Mouse (Mus musculus): ENCODE results near the gene Selenov. TPM values are rescaled to one million over a fixed set of nuclear protein-coding genes. Genes with fewer than 3 reads are reported as not detected.

The Selenov gene
- polyA plus RNA-seq, 1 experiment from 2014 or later: not detected

- H3K4me3 ChIP-seq (ENCODE audit: low read depth, low read length): peak within 1 kb of the TSS; percentile 34
- H3K9me3 ChIP-seq (ENCODE audit: control insufficient read depth, low read length): no peaks in the 10 kb centered on the region
- H3K9ac ChIP-seq (ENCODE audit: low read depth, low read length): 0 out of 2 replicates have a peak within 1 kb of the TSS, but pooled peaks have one; percentile 31
- ATAC-seq (replicated peaks; ENCODE audit: low FRiP score) (peak; percentile 50), DNase-seq (ENCODE audit: low spot score) (peak; percentile 74)
- no peak within 1 kb of the TSS for H3K27ac ChIP-seq (ENCODE audit: low read depth, low read length)
- WGBS: 3% methylated on average over 30 of the region's 30 CpGs
- peaks cover 14% of the 10 kb centered on the region for H3K4me1 ChIP-seq (replicated peaks; ENCODE audit: control insufficient read depth, insufficient read depth, low read length)
- peaks cover 21% of the 10 kb centered on the region for H3K36me3 ChIP-seq (ENCODE audit: control insufficient read depth, insufficient read depth, low read length)
- peak within 1 kb of the TSS; percentile 66 for H3K4me2 ChIP-seq
- peaks cover 54% of the 10 kb centered on the region for H3K27me3 ChIP-seq (replicated peaks; ENCODE audit: control insufficient read depth, insufficient read depth, low read length)
Observed at GRCm38 (mm10) chr7:28301616-28302433, 10.8 kb upstream of the Selenov start, which contains the start of gene Dll3. Dll3 (minus strand) TSS chr7:28302238.

- peak overlapping the region; percentile 10; the same call in 1 of the 2 replicates for H3K4me3 ChIP-seq (ENCODE audit: low read depth, low read length)
Observed at GRCm38 (mm10) chr7:28298837-28299625, 8.0 kb upstream of the Selenov start.

GRCm38 (mm10) chr7:28294481-28294880, 3.5 kb upstream of the Selenov start:
- DNase-seq (ENCODE audit: low spot score) (peak; percentile 61), ATAC-seq (replicated peaks; ENCODE audit: low FRiP score) (peak; percentile 66)
- peaks cover 5% of the 10 kb centered on the region for H3K4me1 ChIP-seq (replicated peaks; ENCODE audit: control insufficient read depth, insufficient read depth, low read length)
- WGBS: 9% methylated on average over 51 of the region's 63 CpGs
- peak overlapping the region; percentile 50 for H3K4me3 ChIP-seq (ENCODE audit: low read depth, low read length)
- H3K9ac ChIP-seq (ENCODE audit: low read depth, low read length): peak overlapping the region; percentile 38; the same call in 1 of the 2 replicates
- no peaks in the 10 kb centered on the region for H3K36me3 ChIP-seq (ENCODE audit: control insufficient read depth, insufficient read depth, low read length)
- H3K27ac ChIP-seq (ENCODE audit: low read depth, low read length): no peak overlapping the region
- H3K27me3 ChIP-seq (replicated peaks; ENCODE audit: control insufficient read depth, insufficient read depth, low read length): peaks cover 78% of the 10 kb centered on the region
- peak overlapping the region; percentile 74 for H3K4me2 ChIP-seq
- H3K9me3 ChIP-seq (ENCODE audit: control insufficient read depth, low read length): no peaks in the 10 kb centered on the region

More at GRCm38 (mm10) chr7:28298837-28299625, 8.0 kb upstream of the Selenov start:
- Histone ChIP-seq H3K27ac (ENCODE audit: low read depth, low read length) (no peak overlapping the region), H3K36me3 (ENCODE audit: control insufficient read depth, insufficient read depth, low read length) (no peaks in the 10 kb centered on the region), H3K9me3 (ENCODE audit: control insufficient read depth, low read length) (no peaks in the 10 kb centered on the region), H3K4me1 (replicated peaks; ENCODE audit: control insufficient read depth, insufficient read depth, low read length) (peaks cover 14% of the 10 kb centered on the region), H3K4me2 (peak overlapping the region; percentile 44), H3K9ac (ENCODE audit: low read depth, low read length) (no peak overlapping the region), H3K27me3 (replicated peaks; ENCODE audit: control insufficient read depth, insufficient read depth, low read length) (peaks cover 68% of the 10 kb centered on the region)
- DNase-seq (ENCODE audit: low spot score) (no peak), ATAC-seq (replicated peaks; ENCODE audit: low FRiP score) (no peak)
- WGBS: 32% methylated on average over 43 of the region's 43 CpGs

- Histone ChIP-seq H3K27ac (ENCODE audit: low read depth, low read length) (no peak overlapping the region), H3K4me3 (ENCODE audit: low read depth, low read length) (peak overlapping the region; percentile 40), H3K36me3 (ENCODE audit: control insufficient read depth, insufficient read depth, low read length) (no peaks in the 10 kb centered on the region), H3K9me3 (ENCODE audit: control insufficient read depth, low read length) (no peaks in the 10 kb centered on the region), H3K27me3 (replicated peaks; ENCODE audit: control insufficient read depth, insufficient read depth, low read length) (peaks cover 72% of the 10 kb centered on the region), H3K4me2 (peak overlapping the region; percentile 60), H3K9ac (ENCODE audit: low read depth, low read length) (no peak overlapping the region), H3K4me1 (replicated peaks; ENCODE audit: control insufficient read depth, insufficient read depth, low read length) (no peaks in the 10 kb centered on the region; the same call in 1 of the 2 replicates)
- 2% methylated on average over 18 of the region's 18 CpGs for WGBS
- DNase-seq (ENCODE audit: low spot score) (no peak), ATAC-seq (replicated peaks; ENCODE audit: low FRiP score) (no peak)
Observed at GRCm38 (mm10) chr7:28290165-28290564, 821 bp downstream of the Selenov start.

GRCm38 (mm10) chr7:28280630-28281029, 10.4 kb downstream of the Selenov start:
- Histone ChIP-seq H3K9ac (ENCODE audit: low read depth, low read length) (no peak overlapping the region), H3K4me1 (replicated peaks; ENCODE audit: control insufficient read depth, insufficient read depth, low read length) (peaks cover 7% of the 10 kb centered on the region; the same call in 1 of the 2 replicates), H3K27ac (ENCODE audit: low read depth, low read length) (no peak overlapping the region), H3K36me3 (ENCODE audit: control insufficient read depth, insufficient read depth, low read length) (no peaks in the 10 kb centered on the region), H3K9me3 (ENCODE audit: control insufficient read depth, low read length) (no peaks in the 10 kb centered on the region), H3K4me2 (no peak overlapping the region), H3K27me3 (replicated peaks; ENCODE audit: control insufficient read depth, insufficient read depth, low read length) (no peaks in the 10 kb centered on the region), H3K4me3 (ENCODE audit: low read depth, low read length) (no peak overlapping the region)
- no peak for DNase-seq (ENCODE audit: low spot score)
- WGBS: 67% methylated on average over 7 of the region's 7 CpGs
- ATAC-seq (replicated peaks; ENCODE audit: low FRiP score): no peak

- 83% methylated on average over 7 of the region's 7 CpGs for WGBS
- H3K27me3 ChIP-seq (replicated peaks; ENCODE audit: control insufficient read depth, insufficient read depth, low read length): no peaks in the 10 kb centered on the region
- peak overlapping the region; percentile 93 for H3K9ac ChIP-seq (ENCODE audit: low read depth, low read length)
- no peaks in the 10 kb centered on the region for H3K36me3 ChIP-seq (ENCODE audit: control insufficient read depth, insufficient read depth, low read length)
- DNase-seq (ENCODE audit: low spot score) (no peak), ATAC-seq (replicated peaks; ENCODE audit: low FRiP score) (no peak)
- no peaks in the 10 kb centered on the region for H3K9me3 ChIP-seq (ENCODE audit: control insufficient read depth, low read length)
- H3K4me2 ChIP-seq: peak overlapping the region; percentile 94
- H3K4me1 ChIP-seq (replicated peaks; ENCODE audit: control insufficient read depth, insufficient read depth, low read length): peaks cover 7% of the 10 kb centered on the region; the same call in 1 of the 2 replicates
- H3K27ac ChIP-seq (ENCODE audit: low read depth, low read length): 0 out of 2 replicates have a peak overlapping the region, but pooled peaks have one; percentile 64
- peak overlapping the region; percentile 78 for H3K4me3 ChIP-seq (ENCODE audit: low read depth, low read length)
Observed at GRCm38 (mm10) chr7:28278279-28278652, 12.7 kb downstream of the Selenov start.

GRCm38 (mm10) chr7:28277615-28278278, 13.2 kb downstream of the Selenov start, which contains the start of gene Eid2b:
Eid2b (plus strand) TSS chr7:28277739.
- peak within 1 kb of the TSS; percentile 64 for H3K27ac ChIP-seq (ENCODE audit: low read depth, low read length)

GRCm38 (mm10) chr7:28277237-28277614, 13.8 kb downstream of the Selenov start:
- H3K9me3 ChIP-seq (ENCODE audit: control insufficient read depth, low read length): no peaks in the 10 kb centered on the region
- DNase-seq (ENCODE audit: low spot score) (no peak), ATAC-seq (replicated peaks; ENCODE audit: low FRiP score) (no peak)
- H3K36me3 ChIP-seq (ENCODE audit: control insufficient read depth, insufficient read depth, low read length): no peaks in the 10 kb centered on the region
- WGBS: 54% methylated on average over 8 of the region's 8 CpGs
- no peak overlapping the region for H3K27ac ChIP-seq (ENCODE audit: low read depth, low read length)
- H3K4me1 ChIP-seq (replicated peaks; ENCODE audit: control insufficient read depth, insufficient read depth, low read length): peaks cover 7% of the 10 kb centered on the region; the same call in 1 of the 2 replicates
- H3K9ac ChIP-seq (ENCODE audit: low read depth, low read length): no peak overlapping the region
- no peak overlapping the region; the same call in 1 of the 2 replicates for H3K4me3 ChIP-seq (ENCODE audit: low read depth, low read length)
- H3K27me3 ChIP-seq (replicated peaks; ENCODE audit: control insufficient read depth, insufficient read depth, low read length): no peaks in the 10 kb centered on the region
- H3K4me2 ChIP-seq: 0 out of 2 replicates have a peak overlapping the region, but pooled peaks have one; percentile 94

More at GRCm38 (mm10) chr7:28277615-28278278, 13.2 kb downstream of the Selenov start, which contains the start of gene Eid2b:
- ATAC-seq (replicated peaks; ENCODE audit: low FRiP score) (peak; percentile 77), DNase-seq (ENCODE audit: low spot score) (peak; percentile 94)
- H3K4me2 ChIP-seq: peak within 1 kb of the TSS; percentile 94
- no peaks in the 10 kb centered on the region for H3K27me3 ChIP-seq (replicated peaks; ENCODE audit: control insufficient read depth, insufficient read depth, low read length)
- no peaks in the 10 kb centered on the region for H3K9me3 ChIP-seq (ENCODE audit: control insufficient read depth, low read length)
- peak within 1 kb of the TSS; percentile 78 for H3K4me3 ChIP-seq (ENCODE audit: low read depth, low read length)
- peak within 1 kb of the TSS; percentile 93 for H3K9ac ChIP-seq (ENCODE audit: low read depth, low read length)
- WGBS: 3% methylated on average over 68 of the region's 68 CpGs
- no peaks in the 10 kb centered on the region for H3K36me3 ChIP-seq (ENCODE audit: control insufficient read depth, insufficient read depth, low read length)
- peaks cover 7% of the 10 kb centered on the region; the same call in 1 of the 2 replicates for H3K4me1 ChIP-seq (replicated peaks; ENCODE audit: control insufficient read depth, insufficient read depth, low read length)

All from liver, embryonic 11.5 days (tissue).